Mouse (Mus musculus) E14TG2a.4 (cell line): ENCODE data around the gene Sctr.

Experiments used
- CTCF ChIP-seq: conservative IDR thresholded peaks from 2 replicates; pipeline ENCODE4 v1.5.1; 2014; ENCODE audit warnings: low read length
- NANOG ChIP-seq: IDR thresholded peaks from 2 replicates; pipeline ENCODE4 v1.6.1; 2014; ENCODE audit warnings: borderline replicate concordance, low read length, mixed read lengths
- POU5F1 ChIP-seq: IDR thresholded peaks from 2 replicates; pipeline ENCODE4 v1.6.1; 2014; ENCODE audit warnings: low read length, borderline replicate concordance

DNA sequence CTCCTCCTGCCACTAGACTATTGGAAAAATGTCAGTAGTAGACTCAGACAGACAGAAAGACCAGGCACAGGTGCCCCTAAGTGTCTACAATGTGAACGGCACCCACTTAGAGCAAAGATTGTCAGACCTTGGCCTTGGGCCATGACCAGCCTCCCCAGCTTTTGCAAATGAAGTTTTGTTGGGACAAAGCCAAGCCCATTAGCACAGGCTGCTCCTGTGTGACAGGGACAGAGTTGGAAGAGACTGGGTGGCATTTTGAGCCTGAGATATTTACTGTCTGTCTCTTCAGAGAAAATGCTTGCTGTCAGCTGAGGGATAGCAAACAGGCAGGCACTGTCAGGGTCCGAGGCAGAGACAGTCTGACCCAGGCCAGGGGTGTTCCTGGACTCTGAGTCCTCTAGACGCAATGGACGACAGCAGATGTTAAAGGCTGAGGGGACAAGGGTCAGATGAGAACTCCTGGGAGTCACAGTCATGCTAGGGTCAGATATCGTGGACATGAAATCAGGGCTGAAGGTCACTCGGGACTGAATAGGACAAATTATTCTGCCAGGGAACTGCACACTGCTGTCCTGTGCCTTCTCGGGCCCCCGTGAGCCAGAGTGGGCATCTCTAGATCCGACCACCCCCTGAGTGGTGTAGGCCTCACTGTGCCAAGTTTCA lies 30.5 kb downstream of the Sctr start:
- no peak for TF ChIP-seq CTCF
- TF ChIP-seq NANOG = no peak
- TF ChIP-seq POU5F1 = no peak
